Mouse (Mus musculus) lung, postnatal 36 days (tissue): ENCODE results near the gene Zfp951.
"Not testable (repeated sequence)": the region's sequence is repeated elsewhere in the genome, so short reads cannot be mapped to it uniquely, and the experiment has no call there.

Source experiments
- DNase-seq: peaks from one replicate; pipeline ENCODE4 v3.0.0; 2022; ENCODE audit warnings: mixed read lengths

Gene Zfp951

GRCm38 (mm10) chr5:104859962-104860525, at the start of gene Zfp951:
Zfp951 (minus strand) TSS chr5:104860070.
- peak; percentile 88 for DNase-seq

- DNase-seq: not testable (repeated sequence)
Observed at GRCm38 (mm10) chr5:104906556-104906955, 46.7 kb upstream of the Zfp951 start.

- DNase-seq: not testable (repeated sequence)
Observed at GRCm38 (mm10) chr5:104859045-104859961, 567 bp downstream of the Zfp951 start.

GRCm38 (mm10) chr5:104854546-104854945, 5.3 kb downstream of the Zfp951 start:
- not testable (repeated sequence) for DNase-seq

- no peak for DNase-seq
Observed at GRCm38 (mm10) chr5:104833330-104833729, 26.5 kb downstream of the Zfp951 start.

GRCm38 (mm10) chr5:104829611-104830010, 30.3 kb downstream of the Zfp951 start:
- no peak for DNase-seq

GRCm38 (mm10) chr5:104770138-104770537, 89.7 kb downstream of the Zfp951 start:
- DNase-seq: not testable (repeated sequence)
